Mouse (Mus musculus) erythroblast, embryonic 14.5 days (primary cell): Measurements from ENCODE around the gene Nrtn.

Source experiments
- GATA1 ChIP-seq: IDR thresholded peaks from 2 replicates; pipeline ENCODE4 v1.6.1; 2012; ENCODE audit warnings: low read length, inconsistent platforms, mixed read lengths
- TAL1 ChIP-seq: IDR thresholded peaks from 3 replicates; pipeline ENCODE4 v1.6.1; 2012; ENCODE audit warnings: low read length, inconsistent platforms, mixed read lengths

- no peak for TF ChIP-seq GATA1
- no peak for TF ChIP-seq TAL1
These were observed 5.8 kb downstream of the Nrtn start for GRCm38 (mm10) chr17:56751404-56752072.
